Mouse (Mus musculus): ENCODE results near the gene Pakap. TPM values are rescaled to one million over a fixed set of nuclear protein-coding genes. Genes with fewer than 3 reads are reported as not detected.
A peak's percentile ranks its signal among the peaks of the same experiment; 100 is the strongest.

Gene Pakap
- total RNA-seq, 2 experiments from 2014 or later, result 6.7 to 7.0 TPM

GRCm38 (mm10) chr4:57771558-57772219 lies 203.7 kb downstream of the Pakap start:
- DNase-seq, result no peak

DNA sequence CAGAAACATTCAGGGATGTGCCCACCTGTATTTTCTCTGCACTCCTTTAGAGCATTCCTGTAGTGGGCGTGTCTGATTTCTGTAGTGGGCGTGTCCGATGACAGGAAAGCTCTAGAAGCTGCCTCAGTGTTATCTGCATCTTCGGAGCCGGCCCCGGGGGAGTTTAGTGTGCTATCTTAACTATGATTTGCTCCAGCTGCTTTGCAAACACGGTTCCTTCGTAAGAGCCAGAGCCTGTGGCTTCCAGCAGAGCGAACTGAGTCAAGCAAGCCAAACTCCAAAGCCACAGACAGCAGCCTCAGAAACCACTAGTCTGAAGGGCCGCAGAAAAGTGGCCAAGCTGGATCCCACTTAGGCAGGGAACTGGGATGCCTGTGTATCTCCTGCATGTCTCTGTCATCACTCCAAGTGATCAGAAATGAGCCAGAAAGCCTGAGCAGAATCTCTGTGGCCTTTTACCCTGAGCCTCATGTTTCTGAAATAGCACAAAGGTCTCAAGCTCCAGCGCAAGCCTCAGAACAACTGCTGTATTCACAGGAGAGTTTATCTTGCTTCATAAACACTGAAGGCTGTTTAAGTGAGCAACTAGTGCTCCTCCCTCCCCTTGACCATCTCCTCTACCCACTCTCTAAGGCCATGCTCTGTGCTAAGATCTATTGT lies 205.0 kb downstream of the Pakap start:
- no peak for DNase-seq

- no peak for DNase-seq
These were observed 206.5 kb downstream of the Pakap start for GRCm38 (mm10) chr4:57774517-57774916.

GRCm38 (mm10) chr4:57775582-57775981 lies 207.6 kb downstream of the Pakap start:
- no peak for DNase-seq

DNA sequence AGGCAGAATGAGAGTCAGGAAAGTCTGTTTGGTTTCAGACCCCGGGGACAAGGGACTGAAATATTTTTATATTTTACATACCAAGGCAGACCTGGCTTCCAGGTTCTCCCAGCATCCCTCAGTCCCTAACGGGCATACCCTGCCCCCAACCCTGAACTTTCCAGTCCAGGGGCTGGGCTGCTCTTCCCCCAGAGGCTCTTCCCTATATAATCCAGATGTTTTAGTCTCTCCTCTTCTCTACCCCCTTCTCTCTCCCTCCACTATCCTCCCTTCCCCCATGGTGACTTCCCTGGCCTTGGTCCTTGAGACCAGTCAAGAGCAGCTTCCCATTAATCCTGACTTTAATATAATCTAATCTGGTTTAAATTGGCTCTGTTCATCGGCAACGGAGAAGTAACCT lies 212.4 kb downstream of the Pakap start:
- DNase-seq, result no peak

DNA sequence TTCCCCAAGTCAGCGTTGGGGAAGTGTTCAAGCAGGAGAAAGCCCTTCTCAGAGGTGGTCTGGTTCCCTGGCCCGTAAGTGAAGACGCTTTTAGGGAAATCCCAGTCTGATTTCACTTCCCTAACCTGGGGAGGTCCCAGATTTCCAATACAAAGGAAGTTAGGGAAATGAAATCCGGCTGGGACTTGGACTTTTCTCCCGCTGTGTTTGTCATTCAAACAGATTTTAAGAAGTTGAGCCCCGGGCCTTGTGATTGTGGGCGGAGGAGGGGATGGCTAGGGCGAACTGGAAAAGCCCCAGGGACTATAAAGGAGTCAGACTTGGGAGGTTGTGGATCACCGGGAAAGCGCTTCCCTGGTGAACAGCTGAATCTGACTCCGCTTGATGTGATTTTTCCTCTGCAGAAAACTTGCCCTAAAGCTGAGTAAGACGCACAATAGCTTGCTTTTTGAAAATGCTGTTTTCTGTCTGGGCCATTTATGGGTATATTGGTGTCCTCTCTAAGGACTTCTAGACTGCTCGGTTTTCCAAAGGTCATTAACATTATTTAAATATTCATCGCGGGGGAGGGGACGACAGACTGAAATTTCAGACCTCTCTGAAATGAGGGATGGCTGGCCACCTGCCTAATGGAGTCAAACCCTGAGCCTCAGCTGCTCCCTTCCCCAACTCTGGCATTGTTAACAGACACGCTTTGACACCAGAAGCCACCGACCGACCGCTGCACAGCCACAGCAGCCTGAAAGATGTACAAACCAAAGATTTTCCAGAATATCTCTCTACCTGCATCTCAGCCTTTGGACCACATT lies 213.1 kb downstream of the Pakap start:
- no peak for DNase-seq

- DNase-seq, result peak; percentile 78
These were observed 214.0 kb downstream of the Pakap start for GRCm38 (mm10) chr4:57781994-57782393.

- no peak for DNase-seq
These were observed 214.8 kb downstream of the Pakap start for GRCm38 (mm10) chr4:57782549-57783390.

- DNase-seq, result no peak
These were observed 215.4 kb downstream of the Pakap start for GRCm38 (mm10) chr4:57783391-57783770.

DNA sequence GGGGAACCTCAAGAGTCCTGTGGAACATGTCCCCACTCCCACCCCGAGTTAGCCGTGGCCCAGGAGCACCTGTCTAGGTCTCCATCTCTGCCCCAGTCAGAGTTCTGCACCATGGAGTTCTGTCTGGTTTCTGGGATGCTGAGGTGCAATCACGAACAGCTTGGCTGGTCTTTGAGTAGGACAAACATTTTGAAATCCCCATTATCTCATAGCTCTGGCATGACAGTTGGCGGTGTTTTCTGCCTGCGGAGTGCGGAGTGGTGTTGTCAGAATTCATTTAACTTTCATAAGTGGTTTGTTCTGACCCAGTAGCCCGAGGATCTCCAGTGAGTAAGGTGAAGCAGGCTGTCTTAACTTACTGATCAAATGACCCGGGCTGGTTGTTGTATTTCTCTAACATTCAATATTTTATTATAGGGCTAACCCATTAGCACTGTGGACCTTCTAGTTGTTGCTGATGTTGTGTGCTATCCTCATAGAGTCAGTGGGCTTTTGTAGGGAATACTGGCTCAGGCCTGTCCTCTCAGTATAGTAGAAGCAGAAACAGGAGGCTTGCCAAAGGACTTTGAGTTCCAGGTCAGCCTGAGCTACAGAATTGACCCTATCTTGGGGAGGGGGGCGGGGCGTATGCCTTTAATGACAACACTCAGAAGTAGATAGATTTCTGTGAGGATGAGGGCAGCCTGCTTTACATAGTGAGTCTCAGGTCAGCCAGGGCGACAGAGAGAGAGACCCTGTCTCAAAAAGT lies 216.0 kb downstream of the Pakap start:
- DNase-seq, result peak; percentile 31

DNA sequence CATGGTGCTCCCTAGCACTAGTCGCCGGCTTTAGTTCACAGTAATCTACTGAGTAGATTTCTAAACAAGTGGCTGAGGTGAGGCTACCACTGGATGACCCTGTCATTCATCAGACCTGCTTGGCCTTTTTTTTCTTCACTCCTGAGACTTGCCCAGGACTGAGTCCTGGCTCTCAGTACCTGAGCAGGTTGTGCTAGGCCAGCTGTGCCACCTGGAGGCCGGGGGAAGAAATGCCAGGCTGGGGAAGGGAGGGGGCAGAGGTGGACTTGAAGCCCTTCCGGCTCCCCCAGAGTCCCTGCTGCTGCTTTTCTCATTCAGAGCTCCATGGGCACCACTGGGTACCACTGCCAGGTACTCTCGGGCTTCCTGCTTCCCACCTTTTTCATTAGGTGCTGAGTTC lies 220.7 kb downstream of the Pakap start:
- DNase-seq, result no peak

- no peak for DNase-seq
These were observed 221.1 kb downstream of the Pakap start for GRCm38 (mm10) chr4:57789118-57789517.

DNA sequence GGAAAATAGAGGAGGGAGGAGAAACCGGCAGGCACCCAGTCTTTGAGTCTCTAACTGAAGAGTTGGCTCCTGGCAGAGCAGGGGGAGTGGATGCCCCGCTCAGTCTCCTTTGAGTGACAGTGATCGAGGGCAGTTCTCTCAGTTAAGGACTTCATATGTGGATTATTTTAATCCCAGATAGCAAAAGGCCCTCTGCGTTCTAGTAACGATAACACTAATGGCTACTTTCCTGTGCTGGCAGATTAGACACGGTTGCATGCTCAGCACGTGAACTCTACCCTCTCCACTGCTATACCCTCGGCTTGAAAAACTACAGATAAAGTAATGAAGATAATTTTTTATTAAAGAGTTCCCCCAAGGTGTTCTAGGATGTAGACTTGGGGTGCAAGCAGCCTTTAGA lies 226.0 kb downstream of the Pakap start:
- DNase-seq, result no peak

- no peak for DNase-seq
These were observed 226.6 kb downstream of the Pakap start for GRCm38 (mm10) chr4:57794547-57794946.

- DNase-seq, result no peak
These were observed 229.7 kb downstream of the Pakap start for GRCm38 (mm10) chr4:57797548-57798285.

GRCm38 (mm10) chr4:57798286-57799018 lies 230.5 kb downstream of the Pakap start:
- no peak for DNase-seq

DNA sequence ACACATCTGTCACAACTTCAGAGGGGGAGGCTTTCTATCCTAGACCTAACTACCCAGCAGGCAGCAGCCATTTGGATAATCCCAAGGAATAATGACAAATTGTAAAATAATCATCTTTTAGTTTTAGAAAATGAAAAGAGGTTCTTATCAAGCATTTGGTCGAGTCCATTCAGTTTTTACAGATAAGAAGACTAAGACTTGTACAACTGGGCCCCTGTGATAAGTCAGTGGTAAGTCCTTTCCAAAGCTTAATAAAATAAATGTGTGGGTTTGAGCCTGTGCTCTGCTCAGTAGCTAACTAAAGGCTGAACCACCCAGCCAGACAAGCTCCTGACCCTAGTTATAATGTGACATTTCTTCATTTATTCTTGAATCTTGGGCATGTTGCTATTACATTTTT lies 231.3 kb downstream of the Pakap start:
- DNase-seq, result no peak

DNA sequence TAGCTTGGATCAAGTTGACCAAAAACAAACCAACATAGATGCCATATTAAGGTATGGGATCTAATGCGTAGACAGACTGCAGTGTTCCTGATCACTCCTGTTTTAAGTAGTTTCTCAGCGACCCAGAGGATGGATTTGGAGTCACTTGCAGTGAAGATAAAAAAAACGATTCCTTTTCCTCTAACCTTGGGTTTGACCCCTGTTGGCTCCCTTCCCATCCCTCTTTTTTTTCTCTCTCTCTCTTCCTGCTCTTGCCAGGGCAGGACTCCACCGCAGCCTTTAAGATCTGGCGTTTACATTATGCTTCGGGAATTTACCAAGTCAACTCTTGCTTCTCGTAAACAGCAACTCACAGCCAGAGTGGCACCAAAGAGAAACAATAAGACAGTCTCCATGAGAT lies 233.3 kb downstream of the Pakap start:
- DNase-seq, result no peak

DNA sequence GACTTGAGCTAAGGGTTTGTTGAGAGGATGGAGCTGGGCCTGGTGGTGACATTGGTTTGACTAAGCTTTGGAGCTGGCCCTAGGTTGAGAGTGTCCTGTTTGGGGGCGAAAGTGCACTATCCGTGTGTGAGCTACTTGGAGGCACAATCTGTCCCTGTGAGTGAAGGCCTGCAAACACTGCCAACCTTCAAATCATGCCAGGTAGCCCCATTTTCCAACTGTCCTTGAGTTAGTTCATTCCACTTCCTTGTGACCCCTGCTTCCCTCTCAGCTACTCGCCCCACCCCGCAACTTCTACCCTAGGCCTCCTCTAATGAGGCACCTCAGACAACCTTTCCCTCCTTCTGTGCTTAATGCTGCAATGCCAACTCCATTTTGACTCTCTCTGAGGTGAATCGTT lies 234.0 kb downstream of the Pakap start:
- DNase-seq, result no peak

DNA sequence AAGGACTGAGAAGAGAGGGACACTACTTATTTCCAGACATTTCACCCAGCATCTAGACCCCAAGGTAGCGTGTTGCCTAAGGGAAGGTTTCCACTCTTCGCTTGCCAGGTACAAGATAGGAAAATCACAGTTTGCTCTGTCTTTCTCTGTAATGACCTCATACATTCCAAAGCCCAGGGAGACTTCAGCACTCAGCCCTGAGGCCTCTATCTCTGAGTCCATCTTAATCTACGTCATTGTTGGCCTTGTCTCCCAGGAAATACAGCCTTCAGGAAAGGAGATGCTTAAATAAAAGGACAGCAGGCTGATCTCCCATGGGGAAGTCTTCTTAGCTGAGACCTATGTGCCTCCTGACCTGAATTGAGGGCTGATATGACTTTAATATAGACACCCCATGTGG lies 234.4 kb downstream of the Pakap start:
- DNase-seq, result no peak
